Mouse (Mus musculus) embryonic facial prominence, embryonic 10.5 days (tissue): Measurements from ENCODE around the gene Ttll7. TPM values are rescaled to one million over a fixed set of nuclear protein-coding genes. Genes with fewer than 3 reads are reported as not detected.

Source experiments
- DNase-seq: peaks from one replicate; pipeline ENCODE4 v3.0.0-alpha.2; 2017; ENCODE audit warnings: low spot score
- H3K27ac ChIP-seq: fragments of 300-500 bp; sonication (generic); replicated peaks from 2 replicates; pipeline ENCODE4 v1.5.1; 2016; ENCODE audit warnings: mild to moderate bottlenecking
- H3K27me3 ChIP-seq: fragments of 300-500 bp; sonication (generic); replicated peaks from 2 replicates; pipeline ENCODE4 v1.6.1; 2016; ENCODE audit warnings: low read depth, mild to moderate bottlenecking; ENCODE audit not compliant: poor library complexity, severe bottlenecking
- H3K36me3 ChIP-seq: fragments of 300-500 bp; sonication (generic); replicated peaks from 2 replicates; pipeline ENCODE4 v1.6.1; 2016; ENCODE audit warnings: mild to moderate bottlenecking, moderate library complexity
- H3K4me1 ChIP-seq: fragments of 300-500 bp; sonication (generic); 2 replicates; pipeline ENCODE4 v1.6.1; 2016
- H3K4me3 ChIP-seq: fragments of 300-500 bp; sonication (generic); 2 replicates; pipeline ENCODE4 v1.5.1; 2016; ENCODE audit warnings: mild to moderate bottlenecking, moderate library complexity
- H3K9me3 ChIP-seq: fragments of 300-500 bp; sonication (generic); 2 replicates; pipeline ENCODE4 v1.6.1; 2016; ENCODE audit warnings: mild to moderate bottlenecking
- WGBS: fragments of 180-500 bp; shearing (Covaris S2); methylation state at CpG from one replicate; pipeline ENCODE4 v1.1.7; 2016; 5-methylcytosine and 5-hydroxymethylcytosine counted together
- polyA plus RNA-seq: library from polyadenylated mRNA; unstranded; fragments of >200 nt; fragmentation: Nextera tagmentation; extraction: Ambion mirVana; gene quantifications from 2 replicates; pipeline ENCODE4 v1.2.1, GENCODE M21; 2016

Gene Ttll7
- polyA plus RNA-seq, 1 experiment from 2014 or later: 6.3 TPM

DNA sequence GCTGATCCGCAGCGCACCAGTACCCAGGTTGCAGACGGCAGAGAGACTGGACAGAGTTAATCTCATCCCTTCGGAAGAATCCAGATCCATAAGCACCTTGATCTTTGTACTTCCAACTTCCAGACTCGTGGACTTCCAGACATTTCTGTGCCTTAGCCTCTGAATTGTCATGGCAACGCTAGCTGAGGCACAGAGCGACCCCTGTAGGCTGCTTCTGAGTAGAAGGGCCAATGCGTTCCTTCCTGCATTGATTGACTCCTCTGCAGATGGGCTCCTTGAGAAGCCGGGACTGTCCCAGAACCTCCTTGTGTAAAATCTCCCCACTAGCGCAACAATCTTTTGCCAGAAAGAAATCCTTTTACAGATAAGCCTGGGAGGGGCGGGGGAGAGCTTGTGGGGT is 177.6 kb downstream of the Ttll7 start:
- Histone ChIP-seq H3K36me3 (no peaks in the 10 kb centered on the region), H3K4me3 (no peak overlapping the region), H3K9me3 (no peaks in the 10 kb centered on the region), H3K27ac (no peak overlapping the region), H3K4me1 (peaks cover 6% of the 10 kb centered on the region; the same call in 1 of the 2 replicates), H3K27me3 (no peaks in the 10 kb centered on the region)
- WGBS: 83% methylated on average over 11 of the region's 11 CpGs
- DNase-seq: no peak

DNA sequence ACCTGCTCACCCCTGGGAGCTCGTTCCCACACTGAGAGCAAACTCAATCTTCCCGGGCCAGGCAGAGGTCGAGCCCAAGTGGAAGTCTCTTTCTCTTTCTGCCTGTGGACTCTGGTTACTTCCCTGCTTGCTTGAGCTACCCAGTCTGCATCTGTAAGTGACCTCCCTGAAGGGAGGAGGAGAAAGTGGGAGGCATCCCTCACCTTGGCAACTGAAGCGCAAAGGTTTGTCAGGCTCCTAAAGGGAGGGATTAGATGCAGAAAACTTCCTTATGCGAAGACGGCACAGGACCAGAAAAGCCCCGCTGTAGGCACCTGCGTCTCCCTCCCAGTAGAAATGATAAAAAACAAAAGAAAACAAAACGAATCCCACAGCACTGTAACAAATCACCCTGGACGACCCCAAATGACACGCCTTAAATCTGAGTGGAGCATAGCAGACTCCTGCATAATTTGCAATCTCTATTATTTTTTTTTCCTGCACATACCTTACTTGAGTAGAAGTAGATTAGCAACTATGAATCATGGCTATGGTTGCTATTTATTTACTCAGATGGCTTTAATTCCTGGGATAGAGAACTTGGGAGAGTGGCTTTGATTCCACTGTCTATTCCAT is 178.2 kb downstream of the Ttll7 start:
- Histone ChIP-seq H3K9me3 (no peaks in the 10 kb centered on the region), H3K4me1 (peaks cover 6% of the 10 kb centered on the region; the same call in 1 of the 2 replicates), H3K27ac (no peak overlapping the region), H3K4me3 (no peak overlapping the region), H3K27me3 (no peaks in the 10 kb centered on the region), H3K36me3 (no peaks in the 10 kb centered on the region)
- DNase-seq: no peak
- 50% methylated on average over 11 of the region's 11 CpGs for WGBS

Other genes with a start within 250 kb of the Ttll7 start
- not detected in 2 replicates for gene Dnase2b, start 236.8 kb upstream of the Ttll7 start, polyA plus RNA-seq
- gene 4930503B20Rik, start 201.1 kb upstream of the Ttll7 start, polyA plus RNA-seq: not detected in 2 replicates
- gene Samd13, start 166.8 kb upstream of the Ttll7 start, polyA plus RNA-seq: 0.55 and 0.92 TPM in 2 replicates
- 64.3 and 67.6 TPM in 2 replicates for gene Prkacb, start 39.4 kb upstream of the Ttll7 start, polyA plus RNA-seq